Mouse (Mus musculus): ENCODE measurements at regions not wholly inside any gene's neighbourhood (a gene's known extent, or its start where the extent isn't known, plus 50 kb on each side); places are given as distances from the start of the nearest gene placed in this dataset.
A peak's percentile ranks its signal among the peaks of the same experiment; 100 is the strongest.

GRCm38 (mm10) chr13:28544003-28544818, 286.9 kb downstream of the Gm11361 start:
- Histone ChIP-seq H3K4me2 (ENCODE audit: low read depth, low read length, poor library complexity, severe bottlenecking) (peak overlapping the region; percentile 44), H3K9ac (replicated peaks; ENCODE audit: low read length, poor library complexity, severe bottlenecking) (peak overlapping the region; percentile 39; the same call in 1 of the 2 replicates), H3K36me3 (ENCODE audit: insufficient read depth, low read length) (no peaks in the 10 kb centered on the region), H3K9me3 (ENCODE audit: low read length) (no peaks in the 10 kb centered on the region), H3K4me3 (ENCODE audit: low read depth, low read length) (peak overlapping the region; percentile 18; the same call in 1 of the 2 replicates), H3K27me3 (ENCODE audit: insufficient read depth, low read length) (no peaks in the 10 kb centered on the region), H3K27ac (ENCODE audit: low read depth, low read length) (peak overlapping the region; percentile 72), H3K4me1 (ENCODE audit: insufficient read depth, low read length) (peaks cover 13% of the 10 kb centered on the region; the same call in 1 of the 2 replicates)
- DNase-seq (ENCODE audit: low spot score), result peak; percentile 87
- TF ChIP-seq CTCF (IDR thresholded peaks at IDR 0.05), result peak; percentile 64
- peak; percentile 67 for ATAC-seq (ENCODE audit: low FRiP score)
- WGBS, result 7% methylated on average over 15 of the region's 17 CpGs

- Histone ChIP-seq H3K9ac (replicated peaks; ENCODE audit: low read length, poor library complexity, severe bottlenecking) (no peak overlapping the region), H3K4me1 (ENCODE audit: insufficient read depth, low read length) (peaks cover 13% of the 10 kb centered on the region; the same call in 1 of the 2 replicates), H3K36me3 (ENCODE audit: insufficient read depth, low read length) (no peaks in the 10 kb centered on the region), H3K4me3 (ENCODE audit: low read depth, low read length) (no peak overlapping the region), H3K27ac (ENCODE audit: low read depth, low read length) (no peak overlapping the region), H3K27me3 (ENCODE audit: insufficient read depth, low read length) (no peaks in the 10 kb centered on the region), H3K4me2 (ENCODE audit: low read depth, low read length, poor library complexity, severe bottlenecking) (no peak overlapping the region), H3K9me3 (ENCODE audit: low read length) (no peaks in the 10 kb centered on the region)
- ATAC-seq (ENCODE audit: low FRiP score) (no peak), DNase-seq (ENCODE audit: low spot score) (no peak)
- WGBS, result 95% methylated on average over 3 of the region's 3 CpGs
- TF ChIP-seq CTCF (IDR thresholded peaks at IDR 0.05), result no peak
These were observed 284.3 kb downstream of the Gm11361 start for GRCm38 (mm10) chr13:28541607-28542006.

- no peaks in the 10 kb centered on the region for H3K27me3 ChIP-seq (ENCODE audit: insufficient read depth, low read length)
- no peak for TF ChIP-seq CTCF (IDR thresholded peaks at IDR 0.05)
- no peak overlapping the region for H3K27ac ChIP-seq (ENCODE audit: low read depth, low read length)
- H3K36me3 ChIP-seq (ENCODE audit: insufficient read depth, low read length), result no peaks in the 10 kb centered on the region
- WGBS, result 93% methylated on average over 1 of the region's 1 CpGs
- H3K4me1 ChIP-seq (ENCODE audit: insufficient read depth, low read length), result no peaks in the 10 kb centered on the region
- DNase-seq (ENCODE audit: low spot score) (no peak), ATAC-seq (ENCODE audit: low FRiP score) (no peak)
- no peak overlapping the region for H3K9ac ChIP-seq (replicated peaks; ENCODE audit: low read length, poor library complexity, severe bottlenecking)
- no peaks in the 10 kb centered on the region for H3K9me3 ChIP-seq (ENCODE audit: low read length)
- H3K4me2 ChIP-seq (ENCODE audit: low read depth, low read length, poor library complexity, severe bottlenecking), result no peak overlapping the region
- no peak overlapping the region for H3K4me3 ChIP-seq (ENCODE audit: low read depth, low read length)
These were observed 275.8 kb downstream of the Gm11361 start for GRCm38 (mm10) chr13:28533080-28533479.

GRCm38 (mm10) chr13:28532278-28532677, 274.9 kb downstream of the Gm11361 start:
- no peak overlapping the region for H3K4me3 ChIP-seq (ENCODE audit: low read depth, low read length)
- H3K9me3 ChIP-seq (ENCODE audit: low read length), result no peaks in the 10 kb centered on the region
- no peak overlapping the region for H3K4me2 ChIP-seq (ENCODE audit: low read depth, low read length, poor library complexity, severe bottlenecking)
- WGBS, result 51% methylated on average over 3 of the region's 3 CpGs
- H3K27me3 ChIP-seq (ENCODE audit: insufficient read depth, low read length), result no peaks in the 10 kb centered on the region
- DNase-seq (ENCODE audit: low spot score) (peak; percentile 93), ATAC-seq (ENCODE audit: low FRiP score) (peak; percentile 47; the same call in 1 of the 2 replicates)
- H3K36me3 ChIP-seq (ENCODE audit: insufficient read depth, low read length), result no peaks in the 10 kb centered on the region
- H3K27ac ChIP-seq (ENCODE audit: low read depth, low read length), result no peak overlapping the region
- no peak overlapping the region for H3K9ac ChIP-seq (replicated peaks; ENCODE audit: low read length, poor library complexity, severe bottlenecking)
- TF ChIP-seq CTCF (IDR thresholded peaks at IDR 0.05), result no peak
- H3K4me1 ChIP-seq (ENCODE audit: insufficient read depth, low read length), result no peaks in the 10 kb centered on the region

GRCm38 (mm10) chr13:28531534-28531999, 274.2 kb downstream of the Gm11361 start:
- no peak for TF ChIP-seq CTCF (IDR thresholded peaks at IDR 0.05)
- DNase-seq (ENCODE audit: low spot score), result no peak
- Histone ChIP-seq H3K36me3 (ENCODE audit: insufficient read depth, low read length) (no peaks in the 10 kb centered on the region), H3K4me1 (ENCODE audit: insufficient read depth, low read length) (no peaks in the 10 kb centered on the region), H3K27ac (ENCODE audit: low read depth, low read length) (no peak overlapping the region), H3K9ac (replicated peaks; ENCODE audit: low read length, poor library complexity, severe bottlenecking) (no peak overlapping the region), H3K9me3 (ENCODE audit: low read length) (no peaks in the 10 kb centered on the region), H3K4me3 (ENCODE audit: low read depth, low read length) (no peak overlapping the region), H3K4me2 (ENCODE audit: low read depth, low read length, poor library complexity, severe bottlenecking) (no peak overlapping the region), H3K27me3 (ENCODE audit: insufficient read depth, low read length) (no peaks in the 10 kb centered on the region)
- 88% methylated on average over 5 of the region's 5 CpGs for WGBS
- no peak for ATAC-seq (ENCODE audit: low FRiP score)

GRCm38 (mm10) chr13:28530947-28531346, 273.6 kb downstream of the Gm11361 start:
- H3K4me2 ChIP-seq (ENCODE audit: low read depth, low read length, poor library complexity, severe bottlenecking), result no peak overlapping the region
- no peak for ATAC-seq (ENCODE audit: low FRiP score)
- H3K27me3 ChIP-seq (ENCODE audit: insufficient read depth, low read length), result no peaks in the 10 kb centered on the region
- 95% methylated on average over 3 of the region's 3 CpGs for WGBS
- H3K27ac ChIP-seq (ENCODE audit: low read depth, low read length), result no peak overlapping the region
- DNase-seq (ENCODE audit: low spot score), result no peak
- H3K9ac ChIP-seq (replicated peaks; ENCODE audit: low read length, poor library complexity, severe bottlenecking), result no peak overlapping the region
- no peak overlapping the region for H3K4me3 ChIP-seq (ENCODE audit: low read depth, low read length)
- H3K9me3 ChIP-seq (ENCODE audit: low read length), result no peaks in the 10 kb centered on the region
- H3K36me3 ChIP-seq (ENCODE audit: insufficient read depth, low read length), result no peaks in the 10 kb centered on the region
- no peaks in the 10 kb centered on the region for H3K4me1 ChIP-seq (ENCODE audit: insufficient read depth, low read length)
- no peak for TF ChIP-seq CTCF (IDR thresholded peaks at IDR 0.05)

All from midbrain, postnatal 0 days (tissue).